Mouse (Mus musculus) olfactory bulb, adult 2 months (tissue): ENCODE measurements around the gene Tnrc6c. TPM values are rescaled to one million over a fixed set of nuclear protein-coding genes. Genes with fewer than 3 reads are reported as not detected.

ENCODE experiments used
- H3K27ac ChIP-seq: fragments of 200-500 bp; 2 replicates; pipeline ENCODE4 v1.5.1; 2012; ENCODE audit warnings: low read depth, low read length; ENCODE audit not compliant: insufficient read depth
- H3K4me1 ChIP-seq: fragments of 200-500 bp; 2 replicates; pipeline ENCODE4 v1.6.1; 2012; ENCODE audit warnings: low read length; ENCODE audit not compliant: control insufficient read depth, insufficient read depth
- H3K4me3 ChIP-seq: fragments of 200-500 bp; 2 replicates; pipeline ENCODE4 v1.5.1; 2012; ENCODE audit warnings: mild to moderate bottlenecking, low read depth, low read length, moderate library complexity; ENCODE audit not compliant: insufficient read depth
- CTCF ChIP-seq: fragments of 200-500 bp; IDR thresholded peaks from 2 replicates; pipeline ENCODE4 v1.5.1; 2012; ENCODE audit warnings: low read depth, mild to moderate bottlenecking, low read length, moderate library complexity; ENCODE audit not compliant: insufficient read depth
- POLR2A ChIP-seq: fragments of 200-500 bp; IDR thresholded peaks from 2 replicates; pipeline ENCODE4 v1.6.1; 2012; ENCODE audit warnings: mild to moderate bottlenecking, low read depth, low read length, moderate library complexity; ENCODE audit not compliant: insufficient read depth
- WGBS: fragments of 180-500 bp; shearing (Covaris S2); methylation state at CpG from one replicate; pipeline ENCODE4 v1.1.7; 2018; 5-methylcytosine and 5-hydroxymethylcytosine counted together
- polyA plus RNA-seq: library from polyadenylated mRNA; stranded (reverse); fragments of >200 nt; gene quantifications from 2 replicates; pipeline ENCODE4 v1.2.4, GENCODE M21; 2012; ENCODE audit warnings: low replicate concordance; ENCODE audit not compliant: missing spikeins, insufficient read depth, insufficient read length

The Tnrc6c gene
- polyA plus RNA-seq, 1 experiment, result not detected

- WGBS, result 88% methylated on average over 3 of the region's 3 CpGs
- Histone ChIP-seq H3K4me3 (no peak overlapping the region), H3K27ac (no peak overlapping the region), H3K4me1 (no peaks in the 10 kb centered on the region)
- TF ChIP-seq CTCF, result no peak
- no peak for TF ChIP-seq POLR2A
Observed at GRCm38 (mm10) chr11:117803166-117803688, 149.1 kb downstream of the Tnrc6c start.

- TF ChIP-seq CTCF (no peak), POLR2A (no peak)
- Histone ChIP-seq H3K4me3 (no peak overlapping the region), H3K4me1 (peaks cover 16% of the 10 kb centered on the region), H3K27ac (no peak overlapping the region)
- 94% methylated on average over 6 of the region's 6 CpGs for WGBS
Observed at GRCm38 (mm10) chr11:117806781-117807180, 152.7 kb downstream of the Tnrc6c start.

GRCm38 (mm10) chr11:117809407-117810311, 155.6 kb downstream of the Tnrc6c start, which contains the start of the genes Gm20708 and Syngr2:
Gene Gm20708 (plus strand): TSS chr11:117809668.
Gene Syngr2 (plus strand): TSS chr11:117809668.
- Histone ChIP-seq H3K4me1 (peaks cover 16% of the 10 kb centered on the region), H3K4me3 (peak within 1 kb of the TSS; percentile 55), H3K27ac (no peak within 1 kb of the TSS)
- 1% methylated on average over 75 of the region's 75 CpGs for WGBS
- TF ChIP-seq CTCF (no peak), POLR2A (no peak)

GRCm38 (mm10) chr11:117810401-117811046, 156.4 kb downstream of the Tnrc6c start:
- WGBS, result 1% methylated on average over 21 of the region's 21 CpGs
- peaks cover 16% of the 10 kb centered on the region for H3K4me1 ChIP-seq
- H3K4me3 ChIP-seq, result peak overlapping the region; percentile 55
- no peak overlapping the region for H3K27ac ChIP-seq
- TF ChIP-seq CTCF, result no peak
- TF ChIP-seq POLR2A, result no peak

Other genes starting within 250 kb of the Tnrc6c start
- not detected in 2 replicates for gene Gm11733, start 169.9 kb upstream of the Tnrc6c start, polyA plus RNA-seq
- not detected in 2 replicates for gene Tmc8, start 127.8 kb downstream of the Tnrc6c start, polyA plus RNA-seq
- 606 TPM in 1 of 2 replicates, not detected in the other for gene Tmc6, start 127.9 kb downstream of the Tnrc6c start, polyA plus RNA-seq
- gene 6030468B19Rik, start 143.4 kb downstream of the Tnrc6c start, polyA plus RNA-seq, result not detected in 2 replicates
- gene Gm20708, start 155.4 kb downstream of the Tnrc6c start, polyA plus RNA-seq, result not detected in 2 replicates
- gene Syngr2, start 155.4 kb downstream of the Tnrc6c start, polyA plus RNA-seq, result not detected in 2 replicates
- gene Afmid, start 171.6 kb downstream of the Tnrc6c start, polyA plus RNA-seq, result not detected in 2 replicates
- not detected in 2 replicates for gene Tk1, start 171.8 kb downstream of the Tnrc6c start, polyA plus RNA-seq
- gene Birc5, start 195.0 kb downstream of the Tnrc6c start, polyA plus RNA-seq, result not detected in 2 replicates
- not detected in 2 replicates for gene Tmem235, start 206.5 kb downstream of the Tnrc6c start, polyA plus RNA-seq
- not detected in 2 replicates for gene Tha1, start 219.2 kb downstream of the Tnrc6c start, polyA plus RNA-seq